Mouse (Mus musculus): Measurements from ENCODE around the gene Dbf4. TPM values are rescaled to one million over a fixed set of nuclear protein-coding genes. Genes with fewer than 3 reads are reported as not detected.

The Dbf4 gene
- 12.2 TPM for polyA plus RNA-seq (2014; fragmentation: Illumina TruSeq; extraction: RNeasy Lipid Tissue Mini Kit (QIAGEN cat#74804); ENCODE audit: low read depth, low replicate concordance)

GRCm38 (mm10) chr5:8422157-8422931 lies at the start of gene Dbf4, which contains the start of gene Slc25a40:
Gene Dbf4, minus strand, starts transcription at chr5:8422716.
Gene Slc25a40, plus strand, starts transcription at chr5:8422850.

GRCm38 (mm10) chr5:8367614-8368327 lies 54.7 kb downstream of the Dbf4 start, which contains the start of gene Adam22:
Gene Adam22, minus strand, starts transcription at chr5:8368160.

Other genes starting within 250 kb of the Dbf4 start
- 4.3 TPM for gene Adam22, start 54.6 kb downstream of the Dbf4 start, polyA plus RNA-seq (2014; fragmentation: Illumina TruSeq; extraction: RNeasy Lipid Tissue Mini Kit (QIAGEN cat#74804); ENCODE audit: low read depth, low replicate concordance)
- gene Slc25a40, start 134 bp upstream of the Dbf4 start, polyA plus RNA-seq (2014; fragmentation: Illumina TruSeq; extraction: RNeasy Lipid Tissue Mini Kit (QIAGEN cat#74804); ENCODE audit: low read depth, low replicate concordance): 37.5 TPM
- 15.9 TPM for gene Rundc3b, start 200.2 kb upstream of the Dbf4 start, polyA plus RNA-seq (2014; fragmentation: Illumina TruSeq; extraction: RNeasy Lipid Tissue Mini Kit (QIAGEN cat#74804); ENCODE audit: low read depth, low replicate concordance)
- gene Abcb1a, start 237.4 kb upstream of the Dbf4 start, polyA plus RNA-seq (2014; fragmentation: Illumina TruSeq; extraction: RNeasy Lipid Tissue Mini Kit (QIAGEN cat#74804); ENCODE audit: low read depth, low replicate concordance): 28.9 TPM

Measured in adrenal gland, adult 10 weeks (tissue).